Mouse (Mus musculus) intestine, embryonic 16.5 days (tissue): Measurements from ENCODE around the gene Trip10. TPM values are rescaled to one million over a fixed set of nuclear protein-coding genes. Genes with fewer than 3 reads are reported as not detected.
A peak's percentile ranks its signal among the peaks of the same experiment; 100 is the strongest.

Experiments
- ATAC-seq: fragments of 200-750 bp; cut with Nextera tagmentation; 2 replicates; pipeline ENCODE4 v1.8.0; 2017; ENCODE audit warnings: moderate TSS enrichment, moderate library complexity
- H3K27ac ChIP-seq: fragments of 300-500 bp; sonication (generic); 2 replicates; pipeline ENCODE4 v1.5.1; 2014; ENCODE audit warnings: mild to moderate bottlenecking, low read length
- H3K27me3 ChIP-seq: fragments of 300-500 bp; sonication (generic); replicated peaks from 2 replicates; pipeline ENCODE4 v1.6.1; 2014; ENCODE audit warnings: low read length, control low read depth, mixed read lengths; ENCODE audit not compliant: control insufficient read depth, insufficient read depth
- H3K36me3 ChIP-seq: fragments of 300-500 bp; sonication (generic); 2 replicates; pipeline ENCODE4 v1.6.1; 2014; ENCODE audit warnings: low read length, control low read depth; ENCODE audit not compliant: control insufficient read depth, insufficient read depth
- H3K4me1 ChIP-seq: fragments of 300-500 bp; sonication (generic); 2 replicates; pipeline ENCODE4 v1.6.1; 2014; ENCODE audit warnings: low read length, control low read depth, mixed read lengths; ENCODE audit not compliant: control insufficient read depth, insufficient read depth
- H3K4me2 ChIP-seq: fragments of 300-500 bp; sonication (generic); 2 replicates; pipeline ENCODE4 v1.6.1; 2014; ENCODE audit warnings: low read depth, low read length, control low read depth
- H3K4me3 ChIP-seq: fragments of 300-500 bp; sonication (generic); 2 replicates; pipeline ENCODE4 v1.5.1; 2014; ENCODE audit warnings: mild to moderate bottlenecking, low read length
- H3K9ac ChIP-seq: fragments of 300-500 bp; sonication (generic); 2 replicates; pipeline ENCODE4 v1.6.1; 2014; ENCODE audit warnings: low read depth, low read length
- H3K9me3 ChIP-seq: fragments of 300-500 bp; sonication (generic); 2 replicates; pipeline ENCODE4 v1.6.1; 2016; ENCODE audit warnings: low read length, control low read depth; ENCODE audit not compliant: control insufficient read depth
- WGBS: fragments of 180-500 bp; shearing (Covaris S2); extraction: QIAGEN DNeasy Blood & Tissue Kit; methylation state at CpG from one replicate; pipeline ENCODE4 v1.1.7; 2014; 5-methylcytosine and 5-hydroxymethylcytosine counted together
- microRNA-seq: library from miRNA; unstranded; fragments of <30 nt; microRNA quantifications from one replicate; pipeline ENCODE4, GENCODE M21; 2016
- polyA plus RNA-seq: library from polyadenylated mRNA; unstranded; fragments of >200 nt; fragmentation: Nextera tagmentation; extraction: Ambion mirVana; gene quantifications from 2 replicates; pipeline ENCODE4 v1.2.1, GENCODE M21; 2015

The Trip10 gene
- polyA plus RNA-seq, 1 experiment from 2014 or later = 46.9 TPM

DNA sequence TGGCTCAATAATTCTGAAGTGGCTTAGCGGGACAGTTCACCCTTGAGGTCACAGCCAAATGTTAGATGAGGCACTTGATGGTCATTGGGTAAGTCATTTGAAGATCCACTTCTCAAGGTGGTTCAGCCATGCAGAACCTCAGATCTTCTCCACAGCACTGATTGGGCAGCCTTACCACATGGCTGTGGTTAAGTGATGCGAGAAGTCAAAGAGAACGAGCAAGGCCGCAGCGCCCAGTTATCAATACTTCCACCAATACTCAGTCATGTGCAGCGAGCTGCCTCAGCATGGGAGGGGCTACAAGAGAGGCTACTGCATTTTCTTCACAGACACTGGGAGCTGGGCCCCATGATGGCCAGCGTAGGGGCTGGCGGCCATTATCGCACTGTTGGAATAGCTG lies 43.7 kb downstream of the Trip10 start:
- H3K27me3 ChIP-seq = no peaks in the 10 kb centered on the region
- H3K27ac ChIP-seq = no peak overlapping the region
- no peak overlapping the region for H3K4me2 ChIP-seq
- no peak overlapping the region for H3K4me3 ChIP-seq
- no peak overlapping the region for H3K9ac ChIP-seq
- no peaks in the 10 kb centered on the region for H3K36me3 ChIP-seq
- no peak for ATAC-seq
- 95% methylated on average over 9 of the region's 9 CpGs for WGBS
- H3K4me1 ChIP-seq = no peaks in the 10 kb centered on the region
- no peaks in the 10 kb centered on the region for H3K9me3 ChIP-seq

DNA sequence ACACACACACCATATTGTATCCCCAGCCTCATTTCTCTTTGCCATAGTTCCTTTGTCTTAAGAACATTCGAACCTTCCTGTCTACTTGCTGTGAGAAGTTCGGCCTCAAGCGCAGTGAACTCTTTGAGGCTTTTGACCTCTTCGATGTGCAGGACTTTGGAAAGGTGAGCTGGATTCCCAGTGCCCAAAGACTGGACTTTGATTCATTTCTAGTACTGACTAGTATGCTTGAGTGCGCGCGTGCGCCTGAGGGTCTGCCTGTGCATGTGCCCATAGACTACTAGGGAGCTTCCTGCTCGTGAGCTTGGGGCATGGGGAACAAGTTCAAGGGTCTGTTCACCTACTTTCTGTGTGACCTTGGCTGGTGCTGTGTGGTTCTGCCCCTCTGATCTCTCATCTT lies 46.7 kb downstream of the Trip10 start:
- Histone ChIP-seq H3K9ac (no peak overlapping the region), H3K4me2 (no peak overlapping the region), H3K9me3 (no peaks in the 10 kb centered on the region), H3K27ac (no peak overlapping the region), H3K27me3 (no peaks in the 10 kb centered on the region), H3K4me3 (no peak overlapping the region), H3K4me1 (no peaks in the 10 kb centered on the region), H3K36me3 (no peaks in the 10 kb centered on the region)
- ATAC-seq = no peak
- 88% methylated on average over 9 of the region's 9 CpGs for WGBS

DNA sequence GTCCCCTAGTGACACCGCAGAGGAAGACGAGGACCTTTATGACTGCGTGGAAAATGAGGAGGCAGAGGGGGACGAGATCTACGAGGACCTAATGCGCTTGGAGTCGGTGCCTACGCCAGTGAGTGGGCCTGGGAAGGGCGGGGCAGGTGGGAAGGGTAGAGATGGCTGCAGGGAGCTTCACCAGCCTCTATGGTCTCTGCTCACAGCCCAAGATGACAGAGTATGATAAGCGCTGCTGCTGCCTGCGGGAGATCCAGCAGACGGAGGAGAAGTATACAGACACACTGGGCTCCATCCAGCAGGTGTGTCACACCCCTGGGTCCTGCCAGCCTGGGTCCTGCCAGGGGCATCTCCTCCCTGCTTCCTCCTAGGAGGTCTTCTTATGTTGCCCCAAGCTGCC lies 47.8 kb downstream of the Trip10 start:
- 80% methylated on average over 12 of the region's 12 CpGs for WGBS
- H3K4me3 ChIP-seq = no peak overlapping the region
- ATAC-seq = no peak
- H3K27me3 ChIP-seq = no peaks in the 10 kb centered on the region
- no peak overlapping the region for H3K4me2 ChIP-seq
- H3K36me3 ChIP-seq = no peaks in the 10 kb centered on the region
- no peak overlapping the region for H3K27ac ChIP-seq
- H3K9ac ChIP-seq = no peak overlapping the region
- no peaks in the 10 kb centered on the region for H3K9me3 ChIP-seq
- no peaks in the 10 kb centered on the region for H3K4me1 ChIP-seq

DNA sequence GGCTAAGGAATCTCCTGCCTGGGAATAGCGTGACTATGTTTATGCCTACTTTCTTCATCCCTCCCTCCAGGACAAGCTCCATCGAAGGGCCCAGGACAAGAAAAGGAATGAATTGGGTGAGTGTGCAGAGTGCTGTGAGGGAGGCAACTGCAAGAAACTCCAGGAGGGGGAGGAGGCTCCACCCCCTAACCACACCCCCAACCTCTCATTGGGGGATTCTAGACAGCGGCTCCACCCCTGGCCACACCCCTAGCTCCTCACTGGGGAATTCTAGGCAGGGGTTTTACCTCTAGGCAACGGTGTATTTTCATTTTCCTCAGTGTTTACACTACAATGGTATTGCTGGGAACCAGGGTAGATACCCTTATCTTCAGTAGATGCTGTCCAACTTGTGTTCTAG lies 56.3 kb downstream of the Trip10 start:
- Histone ChIP-seq H3K4me3 (no peak overlapping the region), H3K9ac (no peak overlapping the region), H3K36me3 (no peaks in the 10 kb centered on the region), H3K4me2 (no peak overlapping the region), H3K4me1 (no peaks in the 10 kb centered on the region), H3K27ac (no peak overlapping the region), H3K27me3 (no peaks in the 10 kb centered on the region), H3K9me3 (no peaks in the 10 kb centered on the region)
- 68% methylated on average over 4 of the region's 4 CpGs for WGBS
- no peak for ATAC-seq

DNA sequence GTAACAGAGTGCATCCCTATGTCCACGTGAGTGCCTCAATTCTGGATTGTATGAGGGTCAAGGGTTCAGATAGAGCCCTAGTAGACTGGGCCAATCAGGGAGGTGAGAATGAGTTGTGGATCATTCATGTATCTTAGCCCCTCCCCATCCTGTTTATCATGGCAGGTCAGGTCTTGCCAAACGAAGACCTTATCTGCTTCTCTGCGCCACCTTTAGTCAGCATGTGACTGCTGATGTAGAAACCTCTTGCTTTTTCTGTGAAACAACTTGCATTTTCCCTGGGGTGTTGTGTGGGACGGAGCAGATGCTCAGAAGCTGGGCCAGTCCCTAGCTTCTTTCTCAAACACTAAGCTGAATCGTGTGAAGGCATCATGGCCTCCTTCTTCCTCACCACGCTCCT lies 57.8 kb downstream of the Trip10 start:
- Histone ChIP-seq H3K36me3 (no peaks in the 10 kb centered on the region), H3K4me2 (no peak overlapping the region), H3K27ac (no peak overlapping the region), H3K9me3 (no peaks in the 10 kb centered on the region), H3K4me3 (no peak overlapping the region), H3K4me1 (no peaks in the 10 kb centered on the region), H3K27me3 (no peaks in the 10 kb centered on the region), H3K9ac (no peak overlapping the region)
- 72% methylated on average over 6 of the region's 6 CpGs for WGBS
- ATAC-seq = peak; percentile 50; the same call in 1 of the 2 replicates

DNA sequence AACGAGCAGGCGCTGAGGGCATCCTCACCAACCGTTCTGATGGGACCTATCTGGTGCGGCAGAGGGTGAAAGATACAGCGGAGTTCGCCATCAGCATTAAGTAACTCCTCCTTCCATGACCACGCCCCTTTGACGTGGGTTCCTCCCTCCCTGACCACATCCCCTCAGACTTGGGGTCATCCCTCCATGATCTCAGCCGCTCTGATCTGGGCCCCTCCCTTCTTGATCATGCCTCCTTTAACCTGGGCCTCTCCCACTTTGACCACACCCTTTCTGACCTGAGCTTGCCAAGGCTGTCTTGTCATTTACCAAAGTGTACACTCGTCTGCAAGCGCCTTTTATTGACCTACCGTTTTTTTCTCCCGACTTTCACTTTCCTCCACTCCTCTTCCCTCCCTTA lies 62.5 kb downstream of the Trip10 start:
- no peak overlapping the region for H3K4me2 ChIP-seq
- 33% methylated on average over 13 of the region's 13 CpGs for WGBS

More for the DNA sequence above, 62.5 kb downstream of the Trip10 start:
- Histone ChIP-seq H3K4me3 (no peak overlapping the region; the same call in 1 of the 2 replicates), H3K27ac (no peak overlapping the region), H3K9me3 (no peaks in the 10 kb centered on the region), H3K9ac (no peak overlapping the region), H3K36me3 (no peaks in the 10 kb centered on the region), H3K27me3 (no peaks in the 10 kb centered on the region), H3K4me1 (no peaks in the 10 kb centered on the region)
- ATAC-seq = 0 out of 2 replicates have a peak, but pooled peaks have one; percentile 73

Small RNAs within 50 kb of the gene (microRNA-seq; reads per million reads assigned to microRNA genes)
- not detected for gene Mir6978

Other genes starting within 250 kb of the Trip10 start
- 0.44 TPM in 1 of 2 replicates, not detected in the other for gene Pspn, start 249.4 kb upstream of the Trip10 start, polyA plus RNA-seq
- 57.9 and 60.9 TPM in 2 replicates for gene Gtf2f1, start 238.2 kb upstream of the Trip10 start, polyA plus RNA-seq
- gene Gm17949, start 238.0 kb upstream of the Trip10 start, polyA plus RNA-seq = 0.37 and 0.58 TPM in 2 replicates
- 15.7 and 16.7 TPM in 2 replicates for gene Khsrp, start 217.9 kb upstream of the Trip10 start, polyA plus RNA-seq
- not detected in 2 replicates for gene Slc25a41, start 207.8 kb upstream of the Trip10 start, polyA plus RNA-seq
- gene Crb3, start 190.3 kb upstream of the Trip10 start, polyA plus RNA-seq = 113 TPM in 2 replicates
- 5.7 and 6.7 TPM in 2 replicates for gene Slc25a23, start 189.6 kb upstream of the Trip10 start, polyA plus RNA-seq
- gene Dennd1c, start 170.9 kb upstream of the Trip10 start, polyA plus RNA-seq = 7.4 and 8.1 TPM in 2 replicates
- 20.3 and 22.6 TPM in 2 replicates for gene Tubb4a, start 161.7 kb upstream of the Trip10 start, polyA plus RNA-seq
- 6.0 and 6.2 TPM in 2 replicates for gene Tnfsf9, start 144.1 kb upstream of the Trip10 start, polyA plus RNA-seq
- not detected in 2 replicates for gene Cd70, start 99.7 kb upstream of the Trip10 start, polyA plus RNA-seq
- gene Tnfsf14, start 55.3 kb upstream of the Trip10 start, polyA plus RNA-seq = 0.21 and 0.43 TPM in 2 replicates
- 5.0 and 8.2 TPM in 2 replicates for gene C3, start 21.3 kb upstream of the Trip10 start, polyA plus RNA-seq
- gene Gpr108, start 1.0 kb upstream of the Trip10 start, polyA plus RNA-seq = 34.9 and 37.0 TPM in 2 replicates
- gene Vav1, start 29.6 kb downstream of the Trip10 start, polyA plus RNA-seq = 2.4 and 2.8 TPM in 2 replicates
- 5.8 and 6.3 TPM in 2 replicates for gene Adgre1, start 109.2 kb downstream of the Trip10 start, polyA plus RNA-seq